Mouse (Mus musculus): ENCODE measurements around the gene Ifi204. TPM values are rescaled to one million over a fixed set of nuclear protein-coding genes. Genes with fewer than 3 reads are reported as not detected.

Gene Ifi204
- 16.2 TPM for polyA plus RNA-seq (2014; fragmentation: Illumina TruSeq; extraction: RNeasy Lipid Tissue Mini Kit (QIAGEN cat#74804); ENCODE audit: low read depth, low replicate concordance)

DNA sequence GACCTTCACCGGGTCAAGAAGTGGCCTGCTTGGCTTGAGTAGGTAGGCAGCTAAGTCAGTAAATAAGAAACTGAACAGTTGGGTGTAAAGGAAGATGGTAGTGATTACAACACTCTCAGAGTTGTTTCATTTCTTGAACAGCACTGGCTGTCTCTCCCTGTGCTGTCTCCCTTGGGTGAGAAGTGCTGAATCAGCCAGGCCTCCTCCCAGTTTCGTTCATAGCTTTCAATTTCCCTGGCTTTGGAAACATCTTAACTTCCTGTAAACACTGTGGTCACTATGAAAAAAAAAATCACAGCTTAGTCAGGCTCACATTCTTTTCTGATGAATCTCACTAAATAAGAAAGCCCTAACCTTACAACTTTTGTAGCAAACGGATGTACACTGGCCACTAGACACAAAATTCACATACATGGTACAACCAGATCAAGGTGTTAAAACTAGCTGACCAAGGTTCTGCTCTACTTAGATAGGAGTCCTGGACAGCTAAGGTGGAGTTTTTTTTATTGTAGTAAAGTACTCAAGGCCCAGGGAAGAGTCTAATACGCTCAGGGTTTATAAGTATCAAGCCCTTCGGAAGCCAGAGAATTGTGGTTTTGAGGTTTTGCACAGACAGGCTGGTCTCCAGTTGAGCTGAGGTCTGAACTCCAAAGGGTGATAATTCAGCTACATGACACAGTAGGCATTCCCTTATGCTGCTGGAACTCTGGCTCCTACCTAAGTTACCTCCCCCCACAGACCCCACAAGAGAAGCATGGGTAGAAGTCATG is at the start of gene Ifi204:
Gene Ifi204 (minus strand): TSS at position 96 of the 770 bp plus-strand sequence.

DNA sequence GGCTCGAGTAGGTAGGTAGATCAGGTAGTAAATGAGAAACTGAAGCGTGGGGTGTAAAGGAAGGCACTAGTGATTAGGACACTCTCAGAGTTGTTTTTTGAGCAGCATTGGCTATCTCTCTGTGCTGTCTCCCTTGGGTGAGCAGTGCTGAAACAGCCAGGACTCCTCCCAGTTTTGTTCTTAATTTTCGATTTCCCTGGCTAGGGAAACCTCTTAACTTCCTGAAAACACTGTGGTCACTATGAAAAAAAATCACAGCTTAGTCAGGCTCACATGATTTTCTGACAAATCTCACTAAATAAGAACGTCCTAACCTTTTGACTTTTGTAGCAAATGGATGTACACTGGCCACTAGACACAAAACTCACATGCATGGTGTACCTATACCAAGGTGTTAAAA is 25.1 kb downstream of the Ifi204 start, which contains the start of gene Ifi207:
Gene Ifi207 (minus strand): TSS at position 92 of the 400 bp plus-strand sequence.

Other genes with a start within 250 kb of the Ifi204 start
- gene Ifi214, start 231.0 kb downstream of the Ifi204 start, polyA plus RNA-seq (2014; fragmentation: Illumina TruSeq; extraction: RNeasy Lipid Tissue Mini Kit (QIAGEN cat#74804); ENCODE audit: low read depth, low replicate concordance) = not detected
- 2.6 TPM for gene Ifi213, start 167.7 kb downstream of the Ifi204 start, polyA plus RNA-seq (2014; fragmentation: Illumina TruSeq; extraction: RNeasy Lipid Tissue Mini Kit (QIAGEN cat#74804); ENCODE audit: low read depth, low replicate concordance)
- 2.6 TPM for gene Ifi209, start 136.0 kb downstream of the Ifi204 start, polyA plus RNA-seq (2014; fragmentation: Illumina TruSeq; extraction: RNeasy Lipid Tissue Mini Kit (QIAGEN cat#74804); ENCODE audit: low read depth, low replicate concordance)
- gene Ifi208, start 93.3 kb downstream of the Ifi204 start, polyA plus RNA-seq (2014; fragmentation: Illumina TruSeq; extraction: RNeasy Lipid Tissue Mini Kit (QIAGEN cat#74804); ENCODE audit: low read depth, low replicate concordance) = 0.78 TPM
- gene Ifi207, start 25.2 kb downstream of the Ifi204 start, polyA plus RNA-seq (2014; fragmentation: Illumina TruSeq; extraction: RNeasy Lipid Tissue Mini Kit (QIAGEN cat#74804); ENCODE audit: low read depth, low replicate concordance) = 14.4 TPM
- 9.6 TPM for gene Ifi211, start 146.1 kb upstream of the Ifi204 start, polyA plus RNA-seq (2014; fragmentation: Illumina TruSeq; extraction: RNeasy Lipid Tissue Mini Kit (QIAGEN cat#74804); ENCODE audit: low read depth, low replicate concordance)
- 19.2 TPM for gene Mndal, start 175.5 kb upstream of the Ifi204 start, polyA plus RNA-seq (2014; fragmentation: Illumina TruSeq; extraction: RNeasy Lipid Tissue Mini Kit (QIAGEN cat#74804); ENCODE audit: low read depth, low replicate concordance)
- 16.0 TPM for gene Ifi203, start 175.7 kb upstream of the Ifi204 start, polyA plus RNA-seq (2014; fragmentation: Illumina TruSeq; extraction: RNeasy Lipid Tissue Mini Kit (QIAGEN cat#74804); ENCODE audit: low read depth, low replicate concordance)
- gene Ifi202b, start 215.8 kb upstream of the Ifi204 start, polyA plus RNA-seq (2014; fragmentation: Illumina TruSeq; extraction: RNeasy Lipid Tissue Mini Kit (QIAGEN cat#74804); ENCODE audit: low read depth, low replicate concordance) = not detected